Mouse (Mus musculus) limb, embryonic 12.5 days (tissue): ENCODE data around the gene Tsen54. TPM values are rescaled to one million over a fixed set of nuclear protein-coding genes. Genes with fewer than 3 reads are reported as not detected.

Experiments used
- ATAC-seq: fragments of 200-750 bp; cut with Nextera tagmentation; 2 replicates; pipeline ENCODE4 v1.8.0; 2017; ENCODE audit warnings: low read depth, moderate TSS enrichment; ENCODE audit not compliant: insufficient number of reproducible peaks, insufficient read depth, low FRiP score, low TSS enrichment
- H3K27ac ChIP-seq: fragments of 300-500 bp; sonication (generic); 2 replicates; pipeline ENCODE4 v1.5.1; 2016; ENCODE audit warnings: mild to moderate bottlenecking, moderate library complexity
- H3K27me3 ChIP-seq: fragments of 300-500 bp; sonication (generic); 2 replicates; pipeline ENCODE4 v1.6.1; 2016; ENCODE audit warnings: mild to moderate bottlenecking, moderate library complexity
- H3K36me3 ChIP-seq: fragments of 300-500 bp; sonication (generic); 2 replicates; pipeline ENCODE4 v1.6.1; 2016; ENCODE audit warnings: mild to moderate bottlenecking, moderate library complexity
- H3K4me1 ChIP-seq: fragments of 300-500 bp; sonication (generic); replicated peaks from 2 replicates; pipeline ENCODE4 v1.6.1; 2016
- H3K4me2 ChIP-seq: fragments of 300-500 bp; sonication (generic); 2 replicates; pipeline ENCODE4 v1.6.1; 2016; ENCODE audit warnings: mild to moderate bottlenecking, moderate library complexity
- H3K4me3 ChIP-seq: fragments of 300-500 bp; sonication (generic); replicated peaks from 2 replicates; pipeline ENCODE4 v1.5.1; 2016; ENCODE audit warnings: mild to moderate bottlenecking
- H3K9ac ChIP-seq: fragments of 300-500 bp; sonication (generic); replicated peaks from 2 replicates; pipeline ENCODE4 v1.6.1; 2016; ENCODE audit warnings: mild to moderate bottlenecking, moderate library complexity
- H3K9me3 ChIP-seq: fragments of 300-500 bp; sonication (generic); 2 replicates; pipeline ENCODE4 v1.6.1; 2016; ENCODE audit warnings: mild to moderate bottlenecking, moderate library complexity
- WGBS: fragments of 180-500 bp; shearing (Covaris S2); methylation state at CpG from one replicate; pipeline ENCODE4 v1.1.7; 2016; 5-methylcytosine and 5-hydroxymethylcytosine counted together
- polyA plus RNA-seq: library from polyadenylated mRNA; unstranded; fragments of >200 nt; fragmentation: Nextera tagmentation; extraction: Ambion mirVana; gene quantifications from 2 replicates; pipeline ENCODE4 v1.2.1, GENCODE M21; 2016

Gene Tsen54
- polyA plus RNA-seq, 1 experiment from 2014 or later, result 36.1 TPM

GRCm38 (mm10) chr11:115777487-115778335 is 36.8 kb upstream of the Tsen54 start:
- Histone ChIP-seq H3K4me1 (peaks cover 49% of the 10 kb centered on the region), H3K4me2 (no peak overlapping the region)

GRCm38 (mm10) chr11:115779038-115779571 is 35.4 kb upstream of the Tsen54 start:
- Histone ChIP-seq H3K4me3 (no peak overlapping the region), H3K4me2 (peak overlapping the region; percentile 28), H3K27me3 (no peaks in the 10 kb centered on the region), H3K27ac (peak overlapping the region; percentile 62), H3K36me3 (peaks cover 14% of the 10 kb centered on the region; the same call in 1 of the 2 replicates), H3K4me1 (peaks cover 49% of the 10 kb centered on the region), H3K9ac (peak overlapping the region; percentile 24), H3K9me3 (no peaks in the 10 kb centered on the region)
- ATAC-seq, result no peak
- WGBS, result 29% methylated on average over 9 of the region's 9 CpGs

More at GRCm38 (mm10) chr11:115777487-115778335, 36.8 kb upstream of the Tsen54 start:
- ATAC-seq, result no peak
- no peaks in the 10 kb centered on the region for H3K27me3 ChIP-seq
- peaks cover 16% of the 10 kb centered on the region; the same call in 1 of the 2 replicates for H3K36me3 ChIP-seq
- H3K27ac ChIP-seq, result no peak overlapping the region; the same call in 1 of the 2 replicates
- no peak overlapping the region; the same call in 1 of the 2 replicates for H3K9ac ChIP-seq
- H3K9me3 ChIP-seq, result no peaks in the 10 kb centered on the region
- no peak overlapping the region for H3K4me3 ChIP-seq
- WGBS, result 83% methylated on average over 17 of the region's 17 CpGs

- Histone ChIP-seq H3K9ac (peak overlapping the region; percentile 18; the same call in 1 of the 2 replicates), H3K27ac (no peak overlapping the region), H3K4me1 (peaks cover 42% of the 10 kb centered on the region), H3K9me3 (no peaks in the 10 kb centered on the region), H3K4me2 (peak overlapping the region; percentile 11; the same call in 1 of the 2 replicates), H3K4me3 (0 out of 2 replicates have a peak overlapping the region, but pooled peaks have one; percentile 1), H3K27me3 (no peaks in the 10 kb centered on the region), H3K36me3 (peaks cover 16% of the 10 kb centered on the region)
- WGBS, result 24% methylated on average over 20 of the region's 20 CpGs
- ATAC-seq, result no peak
These were observed 34.1 kb upstream of the Tsen54 start for GRCm38 (mm10) chr11:115780141-115781070.

GRCm38 (mm10) chr11:115786473-115786872 is 28.1 kb upstream of the Tsen54 start:
- Histone ChIP-seq H3K9ac (no peak overlapping the region), H3K4me1 (peaks cover 4% of the 10 kb centered on the region; the same call in 1 of the 2 replicates), H3K4me2 (no peak overlapping the region), H3K36me3 (peaks cover 65% of the 10 kb centered on the region), H3K4me3 (no peak overlapping the region), H3K27ac (no peak overlapping the region), H3K9me3 (no peaks in the 10 kb centered on the region), H3K27me3 (no peaks in the 10 kb centered on the region)
- ATAC-seq, result no peak
- 81% methylated on average over 6 of the region's 6 CpGs for WGBS

- Histone ChIP-seq H3K4me3 (no peak overlapping the region), H3K4me2 (no peak overlapping the region), H3K27me3 (no peaks in the 10 kb centered on the region), H3K27ac (no peak overlapping the region), H3K36me3 (peaks cover 95% of the 10 kb centered on the region), H3K4me1 (no peaks in the 10 kb centered on the region), H3K9me3 (no peaks in the 10 kb centered on the region), H3K9ac (no peak overlapping the region)
- 95% methylated on average over 7 of the region's 7 CpGs for WGBS
- ATAC-seq, result no peak
These were observed 24.7 kb upstream of the Tsen54 start for GRCm38 (mm10) chr11:115789787-115790186.

GRCm38 (mm10) chr11:115791919-115792318 is 22.6 kb upstream of the Tsen54 start:
- H3K36me3 ChIP-seq, result peaks cover 98% of the 10 kb centered on the region
- WGBS, result 90% methylated on average over 16 of the region's 16 CpGs
- H3K4me3 ChIP-seq, result no peak overlapping the region
- ATAC-seq, result no peak
- H3K27ac ChIP-seq, result no peak overlapping the region
- H3K4me2 ChIP-seq, result no peak overlapping the region
- no peaks in the 10 kb centered on the region for H3K9me3 ChIP-seq
- H3K27me3 ChIP-seq, result no peaks in the 10 kb centered on the region
- H3K9ac ChIP-seq, result 0 out of 2 replicates have a peak overlapping the region, but pooled peaks have one; percentile 27
- no peaks in the 10 kb centered on the region for H3K4me1 ChIP-seq

- 86% methylated on average over 14 of the region's 14 CpGs for WGBS
- no peak overlapping the region for H3K4me3 ChIP-seq
- no peak overlapping the region for H3K27ac ChIP-seq
- H3K27me3 ChIP-seq, result no peaks in the 10 kb centered on the region
- no peaks in the 10 kb centered on the region for H3K4me1 ChIP-seq
- no peak overlapping the region for H3K9ac ChIP-seq
- ATAC-seq, result no peak
- H3K9me3 ChIP-seq, result no peaks in the 10 kb centered on the region
- H3K36me3 ChIP-seq, result peaks cover 98% of the 10 kb centered on the region
- no peak overlapping the region for H3K4me2 ChIP-seq
These were observed 22.2 kb upstream of the Tsen54 start for GRCm38 (mm10) chr11:115792353-115792752.

- peaks cover 99% of the 10 kb centered on the region for H3K36me3 ChIP-seq
- H3K4me3 ChIP-seq, result no peak overlapping the region
- WGBS, result 84% methylated on average over 15 of the region's 15 CpGs
- H3K4me2 ChIP-seq, result no peak overlapping the region
- no peaks in the 10 kb centered on the region for H3K4me1 ChIP-seq
- H3K9ac ChIP-seq, result no peak overlapping the region
- no peaks in the 10 kb centered on the region for H3K9me3 ChIP-seq
- H3K27ac ChIP-seq, result no peak overlapping the region
- ATAC-seq, result no peak
- no peaks in the 10 kb centered on the region for H3K27me3 ChIP-seq
These were observed 17.6 kb upstream of the Tsen54 start for GRCm38 (mm10) chr11:115796898-115797297.

GRCm38 (mm10) chr11:115797665-115798064 is 16.9 kb upstream of the Tsen54 start:
- no peaks in the 10 kb centered on the region for H3K9me3 ChIP-seq
- H3K9ac ChIP-seq, result no peak overlapping the region
- no peaks in the 10 kb centered on the region for H3K4me1 ChIP-seq
- H3K4me2 ChIP-seq, result no peak overlapping the region
- no peak overlapping the region for H3K4me3 ChIP-seq
- 86% methylated on average over 9 of the region's 9 CpGs for WGBS
- H3K27ac ChIP-seq, result no peak overlapping the region
- ATAC-seq, result no peak
- H3K27me3 ChIP-seq, result no peaks in the 10 kb centered on the region
- H3K36me3 ChIP-seq, result peaks cover 99% of the 10 kb centered on the region

GRCm38 (mm10) chr11:115800981-115801380 is 13.5 kb upstream of the Tsen54 start:
- H3K4me3 ChIP-seq, result no peak overlapping the region
- H3K4me1 ChIP-seq, result no peaks in the 10 kb centered on the region
- no peak overlapping the region for H3K9ac ChIP-seq
- peaks cover 95% of the 10 kb centered on the region for H3K36me3 ChIP-seq
- no peak overlapping the region for H3K27ac ChIP-seq
- 94% methylated on average over 18 of the region's 18 CpGs for WGBS
- H3K9me3 ChIP-seq, result no peaks in the 10 kb centered on the region
- no peaks in the 10 kb centered on the region for H3K27me3 ChIP-seq
- no peak overlapping the region for H3K4me2 ChIP-seq
- no peak for ATAC-seq
